Mouse (Mus musculus): ENCODE results near the gene S1pr2. TPM values are rescaled to one million over a fixed set of nuclear protein-coding genes. Genes with fewer than 3 reads are reported as not detected.
"Not testable (repeated sequence)": the region's sequence is repeated elsewhere in the genome, so short reads cannot be mapped to it uniquely, and the experiment has no call there.

S1pr2 gene
- polyA plus RNA-seq, 1 experiment = 48.2 TPM

DNA sequence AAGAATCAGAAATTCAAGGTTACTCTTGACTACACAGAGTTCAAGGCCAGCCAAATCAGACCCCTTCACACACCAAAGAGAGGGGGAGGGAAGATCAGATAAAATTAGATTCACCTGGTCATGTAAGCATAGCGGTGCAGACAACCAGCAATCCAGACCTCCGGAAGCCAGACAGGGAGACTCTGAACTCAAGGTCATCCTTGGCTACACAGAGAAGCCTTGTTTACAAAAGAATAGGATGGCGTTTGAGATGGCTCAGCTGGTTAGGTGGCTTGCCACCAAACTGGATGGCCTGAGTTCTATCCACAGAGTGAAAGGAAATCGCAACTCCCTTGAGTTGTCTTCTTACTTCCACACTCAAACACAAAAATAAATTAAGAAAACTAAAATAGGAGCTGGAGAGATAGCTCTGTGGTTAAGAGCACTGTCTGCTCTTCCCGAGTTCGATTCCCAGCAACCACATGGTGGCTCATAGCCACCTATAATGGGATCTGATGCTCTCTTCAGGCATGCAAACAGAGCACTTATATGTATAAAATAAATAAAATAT is 25.1 kb upstream of the S1pr2 start:
- H3K4me1 ChIP-seq (ENCODE audit: control insufficient read depth, insufficient read depth, low read length) = peaks cover 10% of the 10 kb centered on the region
- H3K4me3 ChIP-seq (ENCODE audit: insufficient read depth, low read length) = no peak overlapping the region
- no peak overlapping the region for H3K27ac ChIP-seq (ENCODE audit: insufficient read depth, low read depth, low read length)
- TF ChIP-seq CTCF (IDR thresholded peaks at IDR 0.05; ENCODE audit: low read depth, low read length) = no peak
- no peak for TF ChIP-seq POLR2A (IDR thresholded peaks at IDR 0.05; ENCODE audit: borderline replicate concordance, low read depth, low read length)

DNA sequence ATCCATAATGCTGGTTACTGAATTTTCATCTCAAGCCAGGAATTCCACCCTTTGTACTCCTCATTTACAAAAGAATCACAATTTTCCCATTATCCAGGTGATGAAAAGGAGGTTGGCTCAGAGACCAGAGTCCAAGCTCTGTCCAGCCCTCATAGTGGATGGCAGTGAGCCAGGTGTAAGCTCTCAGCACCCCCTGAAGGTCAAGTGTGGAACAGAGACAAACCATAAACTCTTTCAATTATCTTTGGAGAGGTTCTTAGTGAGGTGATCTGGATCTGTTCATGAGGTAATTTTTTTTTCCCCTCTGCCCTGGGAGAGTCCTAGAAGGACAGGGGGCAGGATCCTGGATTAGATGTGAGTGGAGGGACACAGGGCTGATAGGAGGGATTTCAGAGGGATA is 24.2 kb upstream of the S1pr2 start:
- H3K27ac ChIP-seq (ENCODE audit: insufficient read depth, low read depth, low read length) = no peak overlapping the region
- peaks cover 17% of the 10 kb centered on the region for H3K4me1 ChIP-seq (ENCODE audit: control insufficient read depth, insufficient read depth, low read length)
- no peak overlapping the region for H3K4me3 ChIP-seq (ENCODE audit: insufficient read depth, low read length)
- TF ChIP-seq CTCF (IDR thresholded peaks at IDR 0.05; ENCODE audit: low read depth, low read length) (0 out of 2 replicates have a peak, but pooled peaks have one; percentile 9), POLR2A (IDR thresholded peaks at IDR 0.05; ENCODE audit: borderline replicate concordance, low read depth, low read length) (no peak)

DNA sequence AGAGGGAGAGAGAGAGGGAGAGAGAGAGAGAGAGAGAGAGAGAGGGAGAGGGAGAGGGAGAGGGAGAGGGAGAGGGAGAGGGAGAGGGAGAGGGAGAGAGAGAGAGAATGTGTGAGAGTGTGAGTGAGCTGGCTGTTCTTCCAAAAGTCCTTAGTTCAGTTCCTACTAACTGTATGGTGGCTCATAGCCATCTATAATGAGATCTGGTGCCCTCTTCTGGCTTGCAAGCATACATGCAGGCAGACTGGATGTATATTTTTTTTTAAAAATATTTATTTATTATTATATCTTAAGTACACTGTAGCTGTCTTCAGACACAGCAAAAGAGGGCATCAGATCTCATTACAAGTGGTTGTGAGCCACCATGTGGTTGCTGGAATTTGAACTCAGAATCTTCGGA is 21.8 kb upstream of the S1pr2 start:
- Histone ChIP-seq H3K27ac (ENCODE audit: insufficient read depth, low read depth, low read length) (peak overlapping the region; percentile 98), H3K4me1 (ENCODE audit: control insufficient read depth, insufficient read depth, low read length) (peaks cover 21% of the 10 kb centered on the region)
- not testable (repeated sequence) for H3K4me3 ChIP-seq (ENCODE audit: insufficient read depth, low read length)

DNA sequence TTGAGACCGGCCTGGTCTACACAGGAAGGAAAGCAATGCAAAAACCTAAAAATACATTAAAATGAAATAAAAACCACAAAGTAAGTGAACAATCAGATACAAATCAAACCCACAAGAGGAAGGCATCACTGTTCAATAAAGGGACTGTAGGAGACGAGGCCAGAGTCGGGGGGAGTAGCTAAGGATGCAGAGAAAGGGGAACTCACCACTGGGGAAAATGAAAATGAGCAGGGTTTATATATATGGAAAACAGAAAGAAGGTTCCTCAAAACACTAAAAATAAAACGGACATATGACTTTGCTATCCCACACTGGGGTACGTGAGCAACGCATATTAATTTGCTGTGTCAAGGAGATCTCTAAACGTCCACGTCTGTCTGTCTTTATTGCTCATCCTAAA is 20.5 kb upstream of the S1pr2 start:
- Histone ChIP-seq H3K4me3 (ENCODE audit: insufficient read depth, low read length) (peak overlapping the region; percentile 31), H3K4me1 (ENCODE audit: control insufficient read depth, insufficient read depth, low read length) (peaks cover 20% of the 10 kb centered on the region), H3K27ac (ENCODE audit: insufficient read depth, low read depth, low read length) (peak overlapping the region; percentile 98)
- TF ChIP-seq POLR2A (IDR thresholded peaks at IDR 0.05; ENCODE audit: borderline replicate concordance, low read depth, low read length) (no peak), CTCF (IDR thresholded peaks at IDR 0.05; ENCODE audit: low read depth, low read length) (no peak)

DNA sequence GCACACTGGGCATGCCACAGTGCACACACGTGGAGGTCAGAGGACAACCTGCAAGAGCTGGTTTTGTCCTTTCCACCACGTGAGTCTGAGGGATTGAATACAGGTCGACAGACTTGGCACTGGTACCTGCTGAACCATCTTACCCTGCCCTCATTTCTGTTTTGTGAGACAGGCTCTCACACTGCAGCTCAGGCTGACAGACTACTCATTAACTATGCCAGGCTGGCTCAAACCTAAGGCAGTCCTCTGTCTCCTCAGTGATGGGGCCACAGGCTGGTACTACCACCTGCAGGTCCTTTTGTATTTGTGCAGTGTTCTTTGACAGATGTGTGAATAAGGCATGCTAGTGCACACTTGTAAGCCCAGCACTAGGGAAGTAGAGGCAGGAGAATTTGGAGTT is 18.5 kb upstream of the S1pr2 start:
- Histone ChIP-seq H3K27ac (ENCODE audit: insufficient read depth, low read depth, low read length) (no peak overlapping the region), H3K4me1 (ENCODE audit: control insufficient read depth, insufficient read depth, low read length) (peaks cover 20% of the 10 kb centered on the region), H3K4me3 (ENCODE audit: insufficient read depth, low read length) (no peak overlapping the region)
- TF ChIP-seq POLR2A (IDR thresholded peaks at IDR 0.05; ENCODE audit: borderline replicate concordance, low read depth, low read length) = no peak
- no peak for TF ChIP-seq CTCF (IDR thresholded peaks at IDR 0.05; ENCODE audit: low read depth, low read length)

DNA sequence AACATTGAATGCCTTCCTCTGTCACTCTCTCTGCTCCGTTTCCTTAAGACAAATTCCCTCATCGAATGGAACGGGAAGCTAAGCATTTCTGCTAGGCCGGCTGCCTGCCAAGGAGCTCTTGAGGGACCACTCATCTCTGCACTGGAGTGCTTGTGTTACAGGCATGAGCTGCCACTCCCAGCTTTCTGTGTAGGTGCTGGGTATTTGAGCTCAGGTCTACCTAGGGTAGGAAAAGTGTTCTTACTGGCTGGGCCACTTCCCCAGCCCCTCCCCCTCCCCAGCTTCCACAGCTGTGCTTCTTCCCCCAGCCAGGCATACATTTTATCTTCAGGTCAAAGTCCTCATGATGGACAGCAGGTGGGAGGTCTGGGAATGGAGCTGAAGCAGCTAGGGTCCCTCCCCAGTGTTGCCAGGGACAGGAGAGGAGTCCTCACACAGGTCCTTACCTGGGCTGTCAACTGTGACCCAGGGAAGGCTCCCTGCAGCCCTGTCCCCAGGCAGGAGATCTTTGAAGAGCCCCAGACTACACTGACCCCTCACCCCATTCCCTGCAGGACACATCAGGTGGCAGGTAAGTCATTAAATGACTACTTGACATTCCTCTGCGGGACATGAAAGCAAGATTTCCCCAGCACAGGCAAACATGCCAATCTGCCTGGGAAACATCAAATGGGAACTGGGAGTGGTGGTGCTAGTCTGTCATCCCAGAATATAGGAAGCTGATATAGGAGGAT is 16.8 kb upstream of the S1pr2 start:
- H3K4me1 ChIP-seq (ENCODE audit: control insufficient read depth, insufficient read depth, low read length) = peaks cover 20% of the 10 kb centered on the region
- no peak overlapping the region for H3K27ac ChIP-seq (ENCODE audit: insufficient read depth, low read depth, low read length)
- no peak for TF ChIP-seq CTCF (IDR thresholded peaks at IDR 0.05; ENCODE audit: low read depth, low read length)
- TF ChIP-seq POLR2A (IDR thresholded peaks at IDR 0.05; ENCODE audit: borderline replicate concordance, low read depth, low read length) = no peak
- H3K4me3 ChIP-seq (ENCODE audit: insufficient read depth, low read length) = no peak overlapping the region

DNA sequence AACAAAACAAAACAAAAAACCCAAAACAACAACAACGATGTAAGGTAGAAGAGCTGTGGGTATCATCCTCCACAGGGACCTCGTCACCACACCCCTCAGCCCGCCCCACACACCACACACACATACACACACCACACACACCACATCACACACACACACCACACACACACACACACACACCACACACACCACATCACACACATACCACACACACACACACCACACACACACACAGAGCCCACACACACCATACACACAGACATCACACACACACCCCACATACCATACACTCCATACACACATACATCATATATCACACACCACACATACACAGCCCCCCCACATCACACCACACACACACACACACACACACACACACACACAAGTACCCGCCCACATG is 15.0 kb upstream of the S1pr2 start:
- H3K4me3 ChIP-seq (ENCODE audit: insufficient read depth, low read length) = no peak overlapping the region
- TF ChIP-seq CTCF (IDR thresholded peaks at IDR 0.05; ENCODE audit: low read depth, low read length) (no peak), POLR2A (IDR thresholded peaks at IDR 0.05; ENCODE audit: borderline replicate concordance, low read depth, low read length) (no peak)
- peaks cover 11% of the 10 kb centered on the region for H3K4me1 ChIP-seq (ENCODE audit: control insufficient read depth, insufficient read depth, low read length)

DNA sequence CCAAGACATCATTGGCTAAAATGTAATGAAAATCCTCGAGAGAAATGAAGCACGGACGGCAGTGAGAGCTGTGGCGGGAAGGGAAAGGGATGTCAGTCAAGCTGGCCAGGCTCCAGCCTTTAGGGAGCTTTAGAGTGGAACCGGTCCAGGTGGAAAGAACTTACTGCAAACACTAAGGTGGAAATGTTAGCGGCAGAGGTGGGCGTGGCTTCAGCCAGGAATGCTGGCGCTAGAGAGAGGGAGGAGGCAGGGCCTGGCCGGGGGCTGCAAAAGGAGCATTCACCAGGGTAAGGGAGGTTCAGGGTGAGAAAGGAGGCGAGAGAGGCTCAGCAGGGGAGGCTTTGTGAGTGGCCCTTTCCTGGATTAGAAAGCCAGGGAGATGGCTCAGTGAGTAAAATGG is 14.3 kb upstream of the S1pr2 start:
- H3K4me1 ChIP-seq (ENCODE audit: control insufficient read depth, insufficient read depth, low read length) = peaks cover 5% of the 10 kb centered on the region; the same call in 1 of the 2 replicates
- H3K4me3 ChIP-seq (ENCODE audit: insufficient read depth, low read length) = no peak overlapping the region
- no peak overlapping the region for H3K27ac ChIP-seq (ENCODE audit: insufficient read depth, low read depth, low read length)
- no peak for TF ChIP-seq POLR2A (IDR thresholded peaks at IDR 0.05; ENCODE audit: borderline replicate concordance, low read depth, low read length)
- no peak for TF ChIP-seq CTCF (IDR thresholded peaks at IDR 0.05; ENCODE audit: low read depth, low read length)

More for the DNA sequence above, 15.0 kb upstream of the S1pr2 start:
- no peak overlapping the region for H3K27ac ChIP-seq (ENCODE audit: insufficient read depth, low read depth, low read length)

DNA sequence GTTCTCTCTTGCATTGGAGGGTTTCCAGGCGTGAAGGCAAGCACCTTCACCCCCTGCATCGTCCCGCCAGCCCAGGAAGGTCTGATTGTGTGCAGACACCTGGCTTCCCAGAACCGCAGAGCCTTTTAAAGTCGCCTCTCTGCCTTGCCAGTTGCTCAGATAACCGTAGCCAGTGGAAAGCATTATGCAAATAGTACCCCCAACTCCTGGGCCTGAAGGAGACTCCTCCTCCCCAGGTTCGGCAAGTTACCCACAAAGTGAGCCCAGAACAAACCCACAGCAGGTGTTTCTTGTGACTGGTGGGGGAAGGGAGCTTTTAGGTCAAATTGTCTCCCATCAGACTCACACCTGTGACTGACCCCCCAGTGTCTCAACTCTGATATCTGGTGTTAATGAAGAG is 11.4 kb upstream of the S1pr2 start:
- TF ChIP-seq POLR2A (IDR thresholded peaks at IDR 0.05; ENCODE audit: borderline replicate concordance, low read depth, low read length) (no peak), CTCF (IDR thresholded peaks at IDR 0.05; ENCODE audit: low read depth, low read length) (no peak)
- H3K27ac ChIP-seq (ENCODE audit: insufficient read depth, low read depth, low read length) = no peak overlapping the region
- H3K4me1 ChIP-seq (ENCODE audit: control insufficient read depth, insufficient read depth, low read length) = no peaks in the 10 kb centered on the region
- H3K4me3 ChIP-seq (ENCODE audit: insufficient read depth, low read length) = no peak overlapping the region

DNA sequence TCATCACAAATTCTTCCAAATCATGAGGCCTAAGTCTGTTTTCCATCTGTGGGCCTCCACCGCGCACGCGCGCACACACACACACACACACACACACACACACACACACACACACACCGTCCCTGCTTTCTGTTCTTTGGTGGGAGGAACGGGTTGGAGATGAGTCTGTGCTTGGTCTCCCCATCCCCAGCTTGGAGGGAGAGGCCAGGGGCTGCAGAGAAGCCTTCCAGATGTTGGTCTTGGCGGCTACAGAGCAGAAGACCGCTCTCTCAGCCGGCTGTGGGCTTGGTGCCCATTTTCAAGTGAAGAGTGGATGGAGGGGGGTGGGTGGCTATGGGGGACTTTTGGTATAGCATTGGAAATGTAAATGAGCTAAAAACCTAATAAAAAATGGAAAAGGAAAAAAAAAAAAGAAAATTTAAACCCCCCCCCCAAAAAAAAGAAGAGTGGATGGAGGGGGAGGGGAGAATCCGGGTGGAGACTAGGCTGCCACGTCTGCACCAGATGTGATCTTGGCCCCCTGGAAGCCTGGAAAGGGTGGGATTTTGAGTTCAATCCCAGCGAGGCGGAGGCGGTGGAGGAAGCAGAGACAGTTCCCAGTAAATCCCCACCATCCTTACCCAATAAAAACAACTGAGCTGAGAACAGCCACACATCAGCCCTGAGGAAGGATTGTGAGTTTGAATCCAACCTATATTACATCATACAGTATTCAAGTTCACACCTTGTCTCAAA is 10.5 kb upstream of the S1pr2 start:
- TF ChIP-seq CTCF (IDR thresholded peaks at IDR 0.05; ENCODE audit: low read depth, low read length) (no peak), POLR2A (IDR thresholded peaks at IDR 0.05; ENCODE audit: borderline replicate concordance, low read depth, low read length) (no peak)
- no peak overlapping the region for H3K27ac ChIP-seq (ENCODE audit: insufficient read depth, low read depth, low read length)
- no peak overlapping the region for H3K4me3 ChIP-seq (ENCODE audit: insufficient read depth, low read length)
- H3K4me1 ChIP-seq (ENCODE audit: control insufficient read depth, insufficient read depth, low read length) = no peaks in the 10 kb centered on the region
